ENCODE assay signal across 19 mouse cellular contexts in the genomic region with DNA sequence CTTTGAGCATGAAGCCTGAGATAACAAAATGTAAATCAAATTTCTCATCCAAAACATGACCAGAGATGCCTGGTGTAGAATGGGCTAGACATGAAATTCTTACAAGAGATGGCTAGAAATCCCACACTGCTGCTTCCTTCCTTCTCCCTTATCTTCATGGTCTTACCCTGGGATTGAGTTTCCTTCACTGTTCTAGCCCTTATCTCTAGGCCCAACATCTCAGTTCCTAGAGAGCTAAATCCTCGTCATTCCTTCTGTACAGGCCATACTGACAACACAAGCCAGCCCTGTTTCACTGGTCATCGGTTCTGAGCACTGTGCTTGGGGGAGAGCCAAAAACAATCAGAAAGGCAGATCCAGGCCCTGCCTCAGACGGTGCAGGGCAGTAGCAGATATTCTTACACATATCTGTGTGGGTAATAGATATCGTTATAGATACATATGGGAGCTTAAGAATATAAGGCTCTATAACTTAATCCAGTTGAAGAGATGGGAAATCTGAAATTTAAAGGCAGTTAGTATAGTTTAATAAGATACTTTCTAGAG. TPM values are rescaled to one million over a fixed set of nuclear protein-coding genes. Genes with fewer than 3 reads are reported as not detected.
"Had no signal": no experiment of that assay in that cellular context is flagged by ENCODE, and none has a peak within 500 bp of the region (broad histone marks: within the 10 kb centered on the region; RNA-seq: fewer than 3 reads in every experiment).

No protein-coding gene starts in this region.

RNA-seq across cellular contexts. Expression of a gene that starts 4.6 kb away (rescaled TPM):
- total RNA-seq: layer of hippocampus, postnatal 10 days; layer of hippocampus, postnatal 36 days; left cerebral cortex, adult 2 months; left cerebral cortex, postnatal 10 days; left cerebral cortex, postnatal 36 days; liver, adult 2 months had no signal
- polyA plus RNA-seq: liver, adult 2 months; lung, embryonic 15.5 days; midbrain, embryonic 15.5 days; neural tube, embryonic 15.5 days; stomach, embryonic 14.5 days; stomach, postnatal 0 days had no signal

RNA-seq across cellular contexts. Expression of a gene that starts 5.2 kb away (rescaled TPM):
- total RNA-seq: layer of hippocampus, adult 8-10 months; layer of hippocampus, postnatal 10 days; layer of hippocampus, postnatal 36 days; left cerebral cortex, adult 2 months; left cerebral cortex, postnatal 10 days; left cerebral cortex, postnatal 36 days; liver, adult 2 months had no signal
- polyA plus RNA-seq: intestine, embryonic 16.5 days; liver, adult 2 months; midbrain, embryonic 12.5 days; midbrain, embryonic 15.5 days; neural tube, embryonic 15.5 days; stomach, embryonic 14.5 days; thymus, adult 2 months had no signal

RNA-seq across cellular contexts. Expression of a gene that starts 11.3 kb away (rescaled TPM):
- total RNA-seq: layer of hippocampus, adult 8-10 months; layer of hippocampus, postnatal 10 days; layer of hippocampus, postnatal 36 days; left cerebral cortex, adult 2 months; left cerebral cortex, postnatal 10 days; left cerebral cortex, postnatal 36 days; liver, adult 2 months had no signal
- polyA plus RNA-seq: intestine, embryonic 16.5 days; kidney, embryonic 16.5 days; limb, embryonic 11.5 days; liver, adult 2 months; lung, embryonic 15.5 days; midbrain, embryonic 12.5 days; midbrain, embryonic 15.5 days; neural tube, embryonic 15.5 days; stomach, embryonic 14.5 days; stomach, postnatal 0 days; thymus, adult 2 months had no signal

RNA-seq across cellular contexts. Expression of a gene that starts 17.0 kb away (rescaled TPM):
- total RNA-seq: layer of hippocampus, adult 8-10 months; layer of hippocampus, postnatal 10 days; layer of hippocampus, postnatal 36 days; left cerebral cortex, adult 2 months; left cerebral cortex, postnatal 10 days; left cerebral cortex, postnatal 36 days; liver, adult 2 months had no signal
- polyA plus RNA-seq: intestine, embryonic 16.5 days; limb, embryonic 11.5 days; limb, embryonic 14.5 days; liver, adult 2 months; lung, embryonic 15.5 days; midbrain, embryonic 12.5 days; midbrain, embryonic 15.5 days; neural tube, embryonic 12.5 days; neural tube, embryonic 15.5 days; stomach, embryonic 14.5 days; stomach, postnatal 0 days; thymus, adult 2 months had no signal

RNA-seq across cellular contexts. Expression of a gene that starts 23.0 kb away (rescaled TPM):
- total RNA-seq: layer of hippocampus, adult 8-10 months; layer of hippocampus, postnatal 10 days; layer of hippocampus, postnatal 36 days; left cerebral cortex, adult 2 months; left cerebral cortex, postnatal 10 days; left cerebral cortex, postnatal 36 days; liver, adult 2 months had no signal
- polyA plus RNA-seq: intestine, embryonic 16.5 days; liver, adult 2 months; lung, embryonic 15.5 days; midbrain, embryonic 15.5 days; neural tube, embryonic 12.5 days; neural tube, embryonic 15.5 days; stomach, embryonic 14.5 days; stomach, postnatal 0 days; thymus, adult 2 months had no signal
